Mouse (Mus musculus) limb, embryonic 14.5 days (tissue): Measurements from ENCODE around the gene Sfswap. TPM values are rescaled to one million over a fixed set of nuclear protein-coding genes. Genes with fewer than 3 reads are reported as not detected.

Source experiments
- ATAC-seq: fragments of 200-750 bp; cut with Nextera tagmentation; 2 replicates; pipeline ENCODE4 v1.8.0; 2017; ENCODE audit warnings: low read depth, moderate number of reproducible peaks, moderate TSS enrichment; ENCODE audit not compliant: low FRiP score
- DNase-seq: peaks from one replicate; pipeline ENCODE4 v3.0.0-alpha.2; 2015; ENCODE audit warnings: low spot score
- H3K27ac ChIP-seq: fragments of 300-500 bp; sonication (generic); replicated peaks from 2 replicates; pipeline ENCODE4 v1.5.1; 2014; ENCODE audit warnings: low read depth, mild to moderate bottlenecking, low read length, moderate library complexity, mixed read lengths
- H3K27me3 ChIP-seq: fragments of 300-500 bp; sonication (generic); 2 replicates; pipeline ENCODE4 v1.6.1; 2014; ENCODE audit warnings: low read length, mixed read lengths; ENCODE audit not compliant: control insufficient read depth, insufficient read depth
- H3K36me3 ChIP-seq: fragments of 300-500 bp; sonication (generic); 2 replicates; pipeline ENCODE4 v1.6.1; 2014; ENCODE audit warnings: mild to moderate bottlenecking, low read length, moderate library complexity, mixed read lengths; ENCODE audit not compliant: control insufficient read depth, insufficient read depth
- H3K4me1 ChIP-seq: fragments of 300-500 bp; sonication (generic); 2 replicates; pipeline ENCODE4 v1.6.1; 2014; ENCODE audit warnings: antibody characterized with exemption, low read length, mixed read lengths; ENCODE audit not compliant: control insufficient read depth, insufficient read depth
- H3K4me2 ChIP-seq: fragments of 300-500 bp; sonication (generic); replicated peaks from 2 replicates; pipeline ENCODE4 v1.6.1; 2014; ENCODE audit warnings: low read depth, mild to moderate bottlenecking, low read length, moderate library complexity; ENCODE audit not compliant: severe bottlenecking
- H3K4me3 ChIP-seq: fragments of 300-500 bp; sonication (generic); replicated peaks from 2 replicates; pipeline ENCODE4 v1.5.1; 2014; ENCODE audit warnings: low read length
- H3K9ac ChIP-seq: fragments of 300-500 bp; sonication (generic); 2 replicates; pipeline ENCODE4 v1.6.1; 2014; ENCODE audit warnings: mild to moderate bottlenecking, low read depth, low read length, moderate library complexity; ENCODE audit not compliant: severe bottlenecking
- H3K9me3 ChIP-seq: fragments of 300-500 bp; sonication (generic); 2 replicates; pipeline ENCODE4 v1.6.1; 2016; ENCODE audit warnings: low read length; ENCODE audit not compliant: control insufficient read depth
- POLR2A ChIP-seq: fragments of 200-500 bp; IDR thresholded peaks from 2 replicates; pipeline ENCODE4 v1.8.0; 2012; ENCODE audit warnings: inconsistent platforms, mild to moderate bottlenecking, moderate library complexity, borderline replicate concordance; ENCODE audit not compliant: insufficient read depth, insufficient read length; ENCODE audit errors: extremely low read depth
- WGBS: fragments of 180-500 bp; shearing (Covaris S2); extraction: QIAGEN DNeasy Blood & Tissue Kit; methylation state at CpG from one replicate; pipeline ENCODE4 v1.1.7; 2014; 5-methylcytosine and 5-hydroxymethylcytosine counted together
- polyA plus RNA-seq, 2 experiments: library from polyadenylated mRNA; depleted of rRNA in 1 of 2; stranded (reverse) in 1 of 2; unstranded in 1 of 2; fragments of >200 nt; fragmentation: Nextera tagmentation in 1 of 2; extraction: Ambion mirVana in 1 of 2; gene quantifications; 2 replicates each; pipeline versions ENCODE4 v1.2.1 to v1.2.3; 2012 to 2014

Gene Sfswap
- polyA plus RNA-seq, 2 experiments: 53.8 to 178 TPM

DNA sequence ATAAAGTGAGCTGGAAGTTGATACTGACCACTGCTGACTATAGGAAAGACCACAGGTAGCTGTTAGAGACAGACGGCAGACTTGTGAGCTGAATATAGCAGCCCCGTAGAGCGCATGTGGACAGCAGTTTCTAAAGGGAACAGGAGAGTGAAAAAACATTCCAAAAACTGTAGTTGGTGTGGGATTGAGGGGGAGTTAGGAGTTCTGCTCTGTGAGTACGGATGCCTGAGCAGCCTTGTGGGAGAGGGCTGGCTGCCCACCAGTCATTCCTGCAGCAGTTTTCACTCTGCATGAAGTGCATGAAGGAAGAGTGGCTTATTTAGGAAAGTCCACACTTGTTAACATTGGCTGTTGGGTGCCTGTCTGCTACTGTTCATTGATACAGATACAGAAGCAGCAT, 37.8 kb downstream of the Sfswap start:
- Histone ChIP-seq H3K36me3 (peaks cover 68% of the 10 kb centered on the region), H3K4me2 (no peak overlapping the region), H3K9ac (no peak overlapping the region), H3K4me1 (no peaks in the 10 kb centered on the region), H3K27ac (no peak overlapping the region), H3K4me3 (no peak overlapping the region), H3K27me3 (no peaks in the 10 kb centered on the region), H3K9me3 (no peaks in the 10 kb centered on the region)
- ATAC-seq (no peak), DNase-seq (no peak)
- TF ChIP-seq POLR2A: no peak
- 92% methylated on average over 4 of the region's 4 CpGs for WGBS

DNA sequence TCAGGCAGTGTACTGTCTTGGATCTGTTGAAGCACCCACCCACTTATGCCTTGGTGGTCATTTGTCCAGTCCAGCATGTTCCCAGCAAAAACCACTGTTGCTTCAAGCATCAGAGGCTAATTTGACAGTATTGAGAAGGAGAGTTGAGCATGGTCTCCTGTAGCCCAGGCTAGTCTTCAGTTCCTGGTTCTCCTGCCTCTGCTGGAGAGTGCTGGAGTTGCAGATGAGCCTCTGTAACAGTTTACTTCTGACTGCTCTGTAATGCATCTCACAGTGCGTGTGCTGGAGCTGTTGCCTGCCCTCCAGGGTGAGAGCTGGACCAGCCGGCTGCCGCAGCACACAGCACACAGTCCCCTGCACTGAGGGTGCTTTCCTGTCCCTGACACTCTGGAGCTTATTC, 41.2 kb downstream of the Sfswap start:
- ATAC-seq: no peak
- peaks cover 85% of the 10 kb centered on the region for H3K36me3 ChIP-seq
- DNase-seq: no peak
- no peak overlapping the region for H3K9ac ChIP-seq
- H3K27me3 ChIP-seq: no peaks in the 10 kb centered on the region
- no peak for TF ChIP-seq POLR2A
- no peak overlapping the region for H3K4me3 ChIP-seq
- 96% methylated on average over 3 of the region's 3 CpGs for WGBS
- no peaks in the 10 kb centered on the region for H3K9me3 ChIP-seq
- H3K4me2 ChIP-seq: no peak overlapping the region
- H3K27ac ChIP-seq: no peak overlapping the region
- no peaks in the 10 kb centered on the region for H3K4me1 ChIP-seq

DNA sequence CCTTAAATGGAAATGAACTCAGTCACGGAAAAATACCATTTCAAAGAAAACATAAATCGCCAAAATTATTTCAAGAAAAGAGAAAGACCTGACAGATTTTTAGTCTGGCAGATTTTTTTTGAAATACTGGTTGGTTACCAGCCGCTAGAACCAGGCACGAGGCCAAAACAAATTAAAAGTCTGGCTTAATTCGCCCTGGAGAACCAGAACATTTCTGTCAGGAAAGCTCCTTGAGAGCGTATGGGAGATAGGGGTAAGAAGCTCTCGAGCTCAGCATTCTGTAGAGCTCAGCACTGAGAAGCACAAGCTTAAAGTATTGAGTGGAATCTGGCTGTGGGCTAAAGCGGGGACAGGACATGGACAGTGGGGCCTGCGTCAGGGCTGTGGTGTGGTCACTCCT, 44.8 kb downstream of the Sfswap start:
- no peaks in the 10 kb centered on the region for H3K4me1 ChIP-seq
- no peak overlapping the region for H3K4me2 ChIP-seq
- H3K27me3 ChIP-seq: no peaks in the 10 kb centered on the region
- DNase-seq: peak; percentile 22
- peaks cover 95% of the 10 kb centered on the region for H3K36me3 ChIP-seq
- H3K9ac ChIP-seq: no peak overlapping the region
- no peaks in the 10 kb centered on the region for H3K9me3 ChIP-seq
- H3K27ac ChIP-seq: no peak overlapping the region
- TF ChIP-seq POLR2A: no peak
- 70% methylated on average over 9 of the region's 9 CpGs for WGBS
- H3K4me3 ChIP-seq: no peak overlapping the region
- no peak for ATAC-seq

DNA sequence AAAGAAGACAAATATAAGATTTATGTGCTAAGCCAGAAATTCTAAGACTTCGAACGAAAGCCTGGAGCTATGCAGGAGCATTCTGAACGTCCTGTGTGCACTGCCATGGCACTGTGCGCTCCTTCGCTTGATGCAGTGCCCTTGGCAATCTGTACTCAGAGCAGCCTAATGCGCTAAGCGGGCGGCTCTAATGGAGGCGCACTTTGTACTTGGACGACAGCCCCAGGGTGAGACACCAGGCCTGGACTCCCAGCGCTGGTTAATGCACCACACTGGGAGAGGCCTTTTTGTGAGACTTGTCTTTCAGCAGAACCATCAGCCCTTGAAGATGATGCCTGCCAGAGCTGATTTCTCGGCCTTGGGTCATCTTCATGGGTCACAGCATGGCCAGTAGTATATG, 48.7 kb downstream of the Sfswap start:
- H3K4me2 ChIP-seq: no peak overlapping the region
- DNase-seq (no peak), ATAC-seq (no peak)
- no peaks in the 10 kb centered on the region for H3K4me1 ChIP-seq
- H3K9ac ChIP-seq: no peak overlapping the region
- peaks cover 95% of the 10 kb centered on the region for H3K36me3 ChIP-seq
- H3K27ac ChIP-seq: no peak overlapping the region
- no peak for TF ChIP-seq POLR2A
- no peaks in the 10 kb centered on the region for H3K27me3 ChIP-seq
- no peaks in the 10 kb centered on the region for H3K9me3 ChIP-seq
- H3K4me3 ChIP-seq: no peak overlapping the region
- WGBS: 92% methylated on average over 12 of the region's 12 CpGs

DNA sequence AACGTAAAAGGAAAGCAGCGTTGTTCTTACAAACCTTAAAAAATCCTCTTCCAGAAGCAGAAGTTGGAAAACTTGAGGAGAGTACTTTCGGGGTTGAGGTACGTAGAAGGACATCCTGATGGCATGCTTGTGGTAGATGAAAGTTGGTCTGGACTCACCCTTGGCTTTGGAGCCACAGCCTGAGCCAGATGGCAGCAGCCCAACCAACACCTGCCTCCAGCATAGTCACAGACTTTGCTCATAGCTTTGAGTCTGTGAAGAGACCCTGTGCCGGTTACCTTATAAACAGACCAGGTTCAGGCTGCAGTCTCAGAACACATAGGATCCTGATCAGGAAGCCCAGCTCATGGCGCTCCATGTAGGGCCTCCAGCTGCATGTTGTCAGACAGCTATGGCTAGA, 49.8 kb downstream of the Sfswap start:
- Histone ChIP-seq H3K27ac (no peak overlapping the region), H3K4me1 (no peaks in the 10 kb centered on the region), H3K4me2 (no peak overlapping the region), H3K9ac (no peak overlapping the region), H3K4me3 (no peak overlapping the region), H3K27me3 (no peaks in the 10 kb centered on the region), H3K9me3 (no peaks in the 10 kb centered on the region), H3K36me3 (peaks cover 99% of the 10 kb centered on the region)
- no peak for ATAC-seq
- 98% methylated on average over 6 of the region's 6 CpGs for WGBS
- no peak for TF ChIP-seq POLR2A
- no peak for DNase-seq

DNA sequence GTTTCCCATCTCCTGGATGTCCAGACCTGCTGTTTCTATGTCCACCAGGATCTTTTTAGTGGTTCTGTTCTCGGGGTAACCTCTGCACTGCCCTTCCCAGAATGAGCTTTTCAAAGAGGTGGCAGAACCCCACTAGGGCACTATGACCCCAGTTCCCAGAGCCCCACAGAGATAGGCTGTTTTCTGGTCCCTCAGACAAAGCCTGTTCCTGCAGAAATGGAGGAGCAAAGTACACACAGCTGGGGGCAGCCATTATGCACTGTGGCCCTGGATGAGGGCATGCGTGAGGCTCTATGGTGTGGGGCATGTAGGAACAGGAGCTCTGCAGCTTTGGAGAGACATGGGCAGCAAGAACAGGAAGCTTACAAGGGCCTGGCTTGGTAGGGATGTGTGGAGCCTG, 51.0 kb downstream of the Sfswap start:
- H3K9me3 ChIP-seq: no peaks in the 10 kb centered on the region
- no peak overlapping the region for H3K4me3 ChIP-seq
- no peak overlapping the region for H3K4me2 ChIP-seq
- H3K27me3 ChIP-seq: no peaks in the 10 kb centered on the region
- H3K27ac ChIP-seq: no peak overlapping the region
- TF ChIP-seq POLR2A: no peak
- WGBS: 95% methylated on average over 2 of the region's 2 CpGs
- DNase-seq: no peak
- H3K4me1 ChIP-seq: no peaks in the 10 kb centered on the region
- H3K9ac ChIP-seq: no peak overlapping the region
- no peak for ATAC-seq
- peaks cover 99% of the 10 kb centered on the region for H3K36me3 ChIP-seq
